In genomic region chr11:90029841-90030398, GRCm38 (mm10) we compare ENCODE assay signal across 8 mouse cellular contexts. TPM values are rescaled to one million over a fixed set of nuclear protein-coding genes. Genes with fewer than 3 reads are reported as not detected.
DNase-seq lines count a peak whose midpoint lies in the region; ATAC-seq lines count a peak whose summit lies in the region.

Gene Tmem100 (plus strand): TSS chr11:90030348.

- H3K4me3 ChIP-seq in forebrain, embryonic 15.5 days = peak within 1 kb of the TSS; percentile 35
- H3K4me3 ChIP-seq in intestine, embryonic 15.5 days (replicated peaks) = peak within 1 kb of the TSS; percentile 34
- H3K4me3 ChIP-seq in midbrain, embryonic 10.5 days = peak within 1 kb of the TSS; percentile 46

- no peaks in the 10 kb centered on the region for H3K27me3 ChIP-seq in forebrain, embryonic 15.5 days
- no peaks in the 10 kb centered on the region for H3K27me3 ChIP-seq in intestine, embryonic 15.5 days (replicated peaks)
- peaks cover 41% of the 10 kb centered on the region for H3K27me3 ChIP-seq in midbrain, embryonic 10.5 days (ENCODE audit: low read depth, poor library complexity, severe bottlenecking)

- no peak within 1 kb of the TSS for H3K9ac ChIP-seq in forebrain, embryonic 15.5 days (replicated peaks)
- peak within 1 kb of the TSS; percentile 24 for H3K9ac ChIP-seq in intestine, embryonic 15.5 days

- WGBS in forebrain, embryonic 15.5 days = 58% methylated on average over 13 of the region's 13 CpGs
- WGBS in intestine, embryonic 15.5 days = 45% methylated on average over 13 of the region's 13 CpGs
- WGBS in midbrain, embryonic 10.5 days = 56% methylated on average over 13 of the region's 13 CpGs

- peaks cover 14% of the 10 kb centered on the region for H3K4me1 ChIP-seq in forebrain, embryonic 15.5 days
- peaks cover 11% of the 10 kb centered on the region for H3K4me1 ChIP-seq in intestine, embryonic 15.5 days (replicated peaks)
- peaks cover 47% of the 10 kb centered on the region for H3K4me1 ChIP-seq in midbrain, embryonic 10.5 days

- H3K27ac ChIP-seq in forebrain, embryonic 15.5 days (replicated peaks) = no peak within 1 kb of the TSS
- no peak within 1 kb of the TSS for H3K27ac ChIP-seq in intestine, embryonic 15.5 days
- 0 out of 2 replicates have a peak within 1 kb of the TSS, but pooled peaks have one; percentile 28 for H3K27ac ChIP-seq in midbrain, embryonic 10.5 days (replicated peaks)

- H3K36me3 ChIP-seq in forebrain, embryonic 15.5 days = no peaks in the 10 kb centered on the region
- H3K36me3 ChIP-seq in intestine, embryonic 15.5 days = no peaks in the 10 kb centered on the region
- H3K36me3 ChIP-seq in midbrain, embryonic 10.5 days = no peaks in the 10 kb centered on the region

- H3K9me3 ChIP-seq in forebrain, embryonic 15.5 days = no peaks in the 10 kb centered on the region
- no peaks in the 10 kb centered on the region for H3K9me3 ChIP-seq in intestine, embryonic 15.5 days
- H3K9me3 ChIP-seq in midbrain, embryonic 10.5 days (replicated peaks) = no peaks in the 10 kb centered on the region

- DNase-seq in layer of hippocampus, adult 8-10 months (ENCODE audit: low spot score in 2 of 2) = no peak
- DNase-seq in layer of hippocampus, adult 11-12 months (ENCODE audit: low spot score) = no peak
- DNase-seq in midbrain, embryonic 10.5 days (ENCODE audit: low spot score) = no peak
- DNase-seq in embryo, embryonic 11 days = no peak
- DNase-seq in spleen, postnatal 14 days (ENCODE audit: low spot score in 2 of 2) = no peak
- DNase-seq in testis, postnatal 10 days (ENCODE audit: low spot score) = no peak

- H3K4me2 ChIP-seq in forebrain, embryonic 15.5 days (replicated peaks) = peak within 1 kb of the TSS; percentile 50
- H3K4me2 ChIP-seq in intestine, embryonic 15.5 days (replicated peaks) = peak within 1 kb of the TSS; percentile 54

- ATAC-seq in forebrain, embryonic 15.5 days (replicated peaks) = no peak
- ATAC-seq in intestine, embryonic 15.5 days = no peak

RNA-seq across cellular contexts. Expression of gene Tmem100, which starts in this region (rescaled TPM):
- 10 to 100 TPM; 14.6 to 17.9 (median 16.0) TPM for total RNA-seq in layer of hippocampus, adult 8-10 months (2022)
- 5.3 and 5.7 TPM in 2 replicates for polyA plus RNA-seq in forebrain, embryonic 15.5 days (2015; fragmentation: Nextera tagmentation; extraction: Ambion mirVana)
- polyA plus RNA-seq in intestine, embryonic 15.5 days (2015; fragmentation: Nextera tagmentation; extraction: Ambion mirVana) = 14.8 and 16.3 TPM in 2 replicates
- polyA plus RNA-seq in midbrain, embryonic 10.5 days (2016; fragmentation: Nextera tagmentation; extraction: Ambion mirVana) = 5.8 and 5.9 TPM in 2 replicates
